Mouse (Mus musculus): Measurements from ENCODE around the gene Six5. TPM values are rescaled to one million over a fixed set of nuclear protein-coding genes. Genes with fewer than 3 reads are reported as not detected.
A peak's percentile ranks its signal among the peaks of the same experiment; 100 is the strongest.
"Not testable (repeated sequence)": the region's sequence is repeated elsewhere in the genome, so short reads cannot be mapped to it uniquely, and the experiment has no call there.

The Six5 gene
- total and polyA plus RNA-seq, 2 experiments from 2014 or later = 1.2 to 8.2 TPM

- H3K36me3 ChIP-seq (ENCODE audit: insufficient read depth, low read length); H3K27me3 ChIP-seq (ENCODE audit: insufficient read depth, low read length); DNase-seq (ENCODE audit: low spot score); H3K9ac ChIP-seq (replicated peaks; ENCODE audit: low read length, poor library complexity, severe bottlenecking); ATAC-seq (ENCODE audit: low FRiP score); H3K4me3 ChIP-seq (ENCODE audit: low read depth, low read length); H3K4me1 ChIP-seq (ENCODE audit: insufficient read depth, low read length); H3K4me2 ChIP-seq (ENCODE audit: low read depth, low read length, poor library complexity, severe bottlenecking); H3K27ac ChIP-seq (ENCODE audit: low read depth, low read length); H3K9me3 ChIP-seq (ENCODE audit: low read length): not testable (repeated sequence)
- peak; percentile 26; the same call in 1 of the 2 replicates for TF ChIP-seq CTCF (IDR thresholded peaks at IDR 0.05)
- WGBS = 58% methylated on average over 3 of the region's 3 CpGs
Observed at GRCm38 (mm10) chr7:19071024-19071423, 23.4 kb upstream of the Six5 start.

GRCm38 (mm10) chr7:19073504-19073903, 20.9 kb upstream of the Six5 start:
- TF ChIP-seq CTCF (IDR thresholded peaks at IDR 0.05) = peak; percentile 61
- 81% methylated on average over 9 of the region's 9 CpGs for WGBS
- no peak overlapping the region for H3K27ac ChIP-seq (ENCODE audit: low read depth, low read length)
- no peak overlapping the region for H3K9ac ChIP-seq (replicated peaks; ENCODE audit: low read length, poor library complexity, severe bottlenecking)
- ATAC-seq (ENCODE audit: low FRiP score) = no peak
- H3K36me3 ChIP-seq (ENCODE audit: insufficient read depth, low read length) = peaks cover 3% of the 10 kb centered on the region; the same call in 1 of the 2 replicates
- H3K4me2 ChIP-seq (ENCODE audit: low read depth, low read length, poor library complexity, severe bottlenecking) = no peak overlapping the region
- H3K4me1 ChIP-seq (ENCODE audit: insufficient read depth, low read length) = peaks cover 5% of the 10 kb centered on the region; the same call in 1 of the 2 replicates
- no peaks in the 10 kb centered on the region for H3K9me3 ChIP-seq (ENCODE audit: low read length)
- DNase-seq (ENCODE audit: low spot score) = no peak
- no peaks in the 10 kb centered on the region for H3K27me3 ChIP-seq (ENCODE audit: insufficient read depth, low read length)
- no peak overlapping the region for H3K4me3 ChIP-seq (ENCODE audit: low read depth, low read length)

GRCm38 (mm10) chr7:19074494-19074893, 19.9 kb upstream of the Six5 start:
- Histone ChIP-seq H3K27ac (ENCODE audit: low read depth, low read length) (no peak overlapping the region), H3K4me2 (ENCODE audit: low read depth, low read length, poor library complexity, severe bottlenecking) (no peak overlapping the region), H3K4me1 (ENCODE audit: insufficient read depth, low read length) (peaks cover 5% of the 10 kb centered on the region; the same call in 1 of the 2 replicates), H3K9me3 (ENCODE audit: low read length) (no peaks in the 10 kb centered on the region), H3K9ac (replicated peaks; ENCODE audit: low read length, poor library complexity, severe bottlenecking) (no peak overlapping the region), H3K27me3 (ENCODE audit: insufficient read depth, low read length) (no peaks in the 10 kb centered on the region), H3K36me3 (ENCODE audit: insufficient read depth, low read length) (peaks cover 7% of the 10 kb centered on the region), H3K4me3 (ENCODE audit: low read depth, low read length) (no peak overlapping the region)
- 95% methylated on average over 6 of the region's 6 CpGs for WGBS
- ATAC-seq (ENCODE audit: low FRiP score) (no peak), DNase-seq (ENCODE audit: low spot score) (no peak)
- TF ChIP-seq CTCF (IDR thresholded peaks at IDR 0.05) = peak; percentile 30; the same call in 1 of the 2 replicates

DNA sequence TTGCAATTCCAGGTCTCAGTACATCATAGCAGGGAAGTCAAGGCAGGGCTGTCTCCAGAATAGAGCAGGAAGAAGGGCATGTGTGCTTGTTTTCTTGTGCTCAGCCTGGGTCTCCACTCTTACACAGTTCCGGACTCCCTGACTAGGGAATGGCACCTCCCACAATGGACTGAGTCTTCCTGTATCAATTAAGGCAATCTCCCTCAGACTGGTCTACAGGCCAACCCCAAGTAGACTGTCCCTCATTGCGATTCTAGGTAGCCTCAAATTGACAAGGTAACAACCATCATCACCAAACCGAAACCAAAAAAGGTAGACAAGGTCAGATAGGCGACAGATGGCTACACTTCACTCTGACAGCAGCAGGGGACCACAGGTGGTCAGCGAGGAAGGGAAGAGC, 19.2 kb upstream of the Six5 start:
- no peak for TF ChIP-seq CTCF (IDR thresholded peaks at IDR 0.05)
- ATAC-seq (ENCODE audit: low FRiP score) (no peak), DNase-seq (ENCODE audit: low spot score) (no peak)
- no peaks in the 10 kb centered on the region for H3K9me3 ChIP-seq (ENCODE audit: low read length)
- WGBS = 60% methylated on average over 5 of the region's 5 CpGs
- H3K27me3 ChIP-seq (ENCODE audit: insufficient read depth, low read length) = no peaks in the 10 kb centered on the region
- H3K4me3 ChIP-seq (ENCODE audit: low read depth, low read length) = peak overlapping the region; percentile 99; the same call in 1 of the 2 replicates
- H3K9ac ChIP-seq (replicated peaks; ENCODE audit: low read length, poor library complexity, severe bottlenecking) = peak overlapping the region; percentile 5; the same call in 1 of the 2 replicates
- peaks cover 14% of the 10 kb centered on the region for H3K36me3 ChIP-seq (ENCODE audit: insufficient read depth, low read length)
- peak overlapping the region; percentile 78 for H3K4me2 ChIP-seq (ENCODE audit: low read depth, low read length, poor library complexity, severe bottlenecking)
- peak overlapping the region; percentile 21; the same call in 1 of the 2 replicates for H3K27ac ChIP-seq (ENCODE audit: low read depth, low read length)
- H3K4me1 ChIP-seq (ENCODE audit: insufficient read depth, low read length) = peaks cover 5% of the 10 kb centered on the region; the same call in 1 of the 2 replicates

DNA sequence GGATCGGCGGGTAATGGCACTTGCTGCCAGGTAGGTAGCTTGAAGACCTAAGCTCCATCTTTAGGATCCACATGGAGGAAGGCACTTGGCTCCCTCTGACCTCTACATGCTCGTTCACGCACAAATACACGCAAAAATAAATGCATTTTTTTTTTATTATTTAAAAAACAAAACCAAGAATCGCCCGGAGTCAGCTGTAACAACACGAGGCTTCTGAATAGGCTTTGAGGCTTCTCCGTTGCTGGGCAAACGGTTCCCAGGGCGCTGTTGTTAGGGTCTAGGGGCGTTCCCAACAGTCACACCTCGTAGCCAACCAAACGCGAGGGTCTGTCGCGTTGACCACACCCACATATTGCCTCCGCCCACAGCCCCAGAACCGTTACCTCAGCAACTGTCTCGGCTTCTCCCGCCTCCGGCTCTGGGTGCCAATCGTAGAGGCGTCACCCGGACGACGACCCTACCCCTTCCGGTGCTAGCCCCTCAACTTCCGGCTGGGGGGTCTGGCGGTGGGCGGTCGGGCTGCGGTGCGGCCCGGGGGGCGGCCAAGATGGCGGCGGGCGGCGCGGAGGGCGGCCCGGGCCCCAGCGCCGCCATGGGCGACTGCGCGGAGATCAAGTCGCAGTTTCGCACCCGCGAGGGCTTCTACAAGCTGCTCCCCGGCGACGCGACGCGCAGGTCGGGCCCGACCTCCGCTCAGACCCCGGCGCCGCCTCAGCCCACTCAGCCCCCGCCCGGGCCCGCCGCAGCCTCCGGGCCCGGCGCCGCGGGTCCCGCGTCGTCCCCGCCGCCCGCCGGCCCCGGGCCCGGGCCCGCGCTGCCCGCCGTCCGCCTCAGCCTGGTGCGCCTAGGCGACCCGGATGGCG, 18.4 kb upstream of the Six5 start, which contains the start of gene Dmwd:
Gene Dmwd (plus strand): TSS at position 505 of the 863 bp plus-strand sequence.
- DNase-seq (ENCODE audit: low spot score) (peak; percentile 99), ATAC-seq (ENCODE audit: low FRiP score) (peak; percentile 98)
- Histone ChIP-seq H3K4me2 (ENCODE audit: low read depth, low read length, poor library complexity, severe bottlenecking) (peak within 1 kb of the TSS; percentile 78), H3K36me3 (ENCODE audit: insufficient read depth, low read length) (peaks cover 21% of the 10 kb centered on the region), H3K4me3 (ENCODE audit: low read depth, low read length) (peak within 1 kb of the TSS; percentile 99), H3K9ac (replicated peaks; ENCODE audit: low read length, poor library complexity, severe bottlenecking) (peak within 1 kb of the TSS; percentile 95), H3K9me3 (ENCODE audit: low read length) (no peaks in the 10 kb centered on the region), H3K4me1 (ENCODE audit: insufficient read depth, low read length) (peaks cover 5% of the 10 kb centered on the region; the same call in 1 of the 2 replicates), H3K27me3 (ENCODE audit: insufficient read depth, low read length) (no peaks in the 10 kb centered on the region), H3K27ac (ENCODE audit: low read depth, low read length) (peak within 1 kb of the TSS; percentile 83)
- TF ChIP-seq CTCF (IDR thresholded peaks at IDR 0.05) = no peak
- WGBS = 1% methylated on average over 63 of the region's 91 CpGs

- WGBS = under 1% methylated on average over 22 of the region's 22 CpGs
- no peak for TF ChIP-seq CTCF (IDR thresholded peaks at IDR 0.05)
- H3K27ac ChIP-seq (ENCODE audit: low read depth, low read length) = peak overlapping the region; percentile 83
Observed at GRCm38 (mm10) chr7:19076586-19076991, 17.8 kb upstream of the Six5 start.

More at GRCm38 (mm10) chr7:19076586-19076991, 17.8 kb upstream of the Six5 start:
- no peak for DNase-seq (ENCODE audit: low spot score)
- peaks cover 5% of the 10 kb centered on the region; the same call in 1 of the 2 replicates for H3K4me1 ChIP-seq (ENCODE audit: insufficient read depth, low read length)
- H3K9me3 ChIP-seq (ENCODE audit: low read length) = no peaks in the 10 kb centered on the region
- H3K36me3 ChIP-seq (ENCODE audit: insufficient read depth, low read length) = peaks cover 27% of the 10 kb centered on the region
- ATAC-seq (ENCODE audit: low FRiP score) = no peak; the same call in 1 of the 2 replicates
- H3K4me2 ChIP-seq (ENCODE audit: low read depth, low read length, poor library complexity, severe bottlenecking) = peak overlapping the region; percentile 78
- peak overlapping the region; percentile 99 for H3K4me3 ChIP-seq (ENCODE audit: low read depth, low read length)
- no peaks in the 10 kb centered on the region for H3K27me3 ChIP-seq (ENCODE audit: insufficient read depth, low read length)
- peak overlapping the region; percentile 95 for H3K9ac ChIP-seq (replicated peaks; ENCODE audit: low read length, poor library complexity, severe bottlenecking)
